Mouse (Mus musculus): ENCODE results near the gene 1700016H13Rik. TPM values are rescaled to one million over a fixed set of nuclear protein-coding genes. Genes with fewer than 3 reads are reported as not detected.

1700016H13Rik gene
- not detected in 2 replicates for polyA plus RNA-seq (2012)

DNA sequence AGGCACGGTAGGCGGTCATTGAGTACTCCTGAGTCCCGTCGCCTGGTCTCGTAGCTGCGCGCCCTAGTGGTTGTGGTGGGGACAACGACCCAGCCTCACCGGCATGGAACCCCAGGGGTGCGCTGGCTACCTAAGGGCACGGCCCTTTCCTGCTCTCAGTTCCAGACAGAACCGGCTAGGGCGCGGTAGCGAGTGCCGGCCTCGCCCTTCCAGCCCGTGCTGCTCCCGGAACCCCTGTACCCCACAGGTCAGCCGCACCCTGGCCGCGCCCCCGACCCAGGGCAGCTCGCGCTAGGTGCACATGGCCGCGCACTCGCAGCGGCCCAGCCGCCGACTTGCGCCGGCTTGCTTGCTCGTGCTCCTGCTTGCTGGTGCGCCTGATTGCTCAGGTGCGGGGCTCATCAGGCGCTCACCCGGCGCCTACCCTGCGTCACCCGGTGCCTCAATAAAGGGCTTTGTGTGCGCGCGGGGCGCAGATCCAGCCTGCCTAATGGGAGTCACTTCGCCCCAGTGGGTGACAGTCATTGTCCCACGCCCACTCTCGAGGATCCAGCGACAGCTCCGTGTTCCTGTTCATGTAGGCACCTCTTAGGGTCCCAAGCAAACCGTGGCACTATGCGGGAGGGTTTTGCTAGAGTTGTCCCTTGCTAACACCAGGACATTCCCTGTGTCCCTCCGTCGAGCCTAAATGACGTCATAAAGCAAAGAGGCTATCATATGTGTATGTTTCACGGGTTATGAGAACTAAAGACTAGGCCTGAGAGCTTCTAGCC lies at the start of gene 1700016H13Rik:
Gene 1700016H13Rik, minus strand, starts transcription at position 665 of the 773 bp plus-strand sequence.
- TF ChIP-seq GATA1 (IDR thresholded peaks at IDR 0.05; ENCODE audit: low read length): no peak

DNA sequence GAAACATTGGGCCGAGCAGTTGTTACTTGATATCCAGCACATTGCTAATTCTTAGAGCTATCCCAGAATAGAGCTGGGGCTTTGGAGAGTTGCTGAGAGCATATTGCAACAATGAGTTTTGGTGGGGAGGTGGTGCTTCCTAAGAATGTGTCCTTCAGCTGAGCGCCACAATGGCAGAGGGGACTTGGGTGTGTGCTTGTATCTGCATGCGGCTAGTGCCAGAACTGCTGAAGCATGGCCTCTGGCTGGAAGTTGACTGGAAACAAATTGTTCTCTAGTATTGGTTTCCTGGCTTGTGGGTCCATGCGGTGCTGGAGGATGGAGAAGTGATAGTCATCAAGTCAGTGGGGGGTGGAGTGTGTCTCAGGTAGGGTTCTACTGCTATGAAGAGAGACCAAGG lies 49.5 kb upstream of the 1700016H13Rik start:
- no peak for TF ChIP-seq GATA1 (IDR thresholded peaks at IDR 0.05; ENCODE audit: low read length)

DNA sequence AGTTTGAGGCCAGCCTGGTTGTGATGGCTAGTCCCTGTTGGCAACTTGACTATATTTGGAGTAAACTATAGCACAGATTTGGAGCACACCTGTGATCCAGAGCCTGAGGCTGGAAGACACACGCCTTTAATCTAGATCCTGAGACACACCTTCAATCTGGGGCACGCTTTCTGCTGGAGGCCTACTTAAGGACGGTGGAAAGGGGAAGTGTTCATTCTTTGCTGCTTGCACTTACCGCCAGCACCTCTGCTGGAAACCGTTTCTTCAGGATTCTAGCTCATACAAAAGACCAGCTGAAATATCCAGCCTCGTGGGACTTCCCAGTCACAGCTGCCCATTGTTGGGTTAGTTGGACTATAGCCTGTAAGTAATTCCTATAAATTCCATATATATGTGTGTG lies 46.7 kb upstream of the 1700016H13Rik start:
- no peak for TF ChIP-seq GATA1 (IDR thresholded peaks at IDR 0.05; ENCODE audit: low read length)

DNA sequence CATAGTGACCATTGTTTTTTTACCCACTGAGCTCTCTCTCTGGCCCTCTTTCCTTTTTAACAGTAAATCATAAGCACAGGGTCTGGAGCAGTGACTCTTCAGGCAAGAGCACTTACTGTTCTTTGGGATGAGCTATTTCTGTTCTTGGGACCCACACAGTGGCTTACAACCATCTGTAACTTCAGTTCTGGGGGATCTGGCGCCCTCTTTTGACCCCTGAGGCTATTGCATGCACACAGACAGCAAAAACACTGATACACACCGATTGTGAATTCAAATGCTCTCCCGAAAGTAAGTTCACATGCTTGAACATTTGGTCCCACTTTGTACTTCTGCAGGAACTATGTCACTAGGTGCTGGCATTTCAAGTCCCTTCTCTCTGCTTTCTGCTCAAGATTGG lies 45.7 kb upstream of the 1700016H13Rik start:
- TF ChIP-seq GATA1 (IDR thresholded peaks at IDR 0.05; ENCODE audit: low read length): no peak

DNA sequence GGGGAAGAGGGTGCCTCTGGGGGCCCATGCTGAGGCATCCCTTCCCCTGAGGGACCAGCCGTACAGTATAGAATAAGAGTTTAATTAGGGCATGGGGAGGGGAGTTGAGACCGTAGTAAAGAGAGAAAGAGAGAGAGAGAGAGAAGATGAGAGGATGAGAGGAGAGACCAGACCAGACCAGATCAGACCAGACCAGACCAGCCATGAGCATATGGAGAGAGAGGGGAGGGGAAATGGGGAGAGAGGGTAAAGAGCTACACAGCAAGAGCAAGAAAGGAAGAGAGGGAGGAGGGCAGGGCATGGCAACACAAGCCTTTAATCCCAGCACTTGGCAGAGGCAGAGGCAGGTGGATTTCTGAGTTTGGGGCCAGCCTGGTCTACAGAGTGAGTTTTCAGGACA lies 44.9 kb upstream of the 1700016H13Rik start:
- no peak for TF ChIP-seq GATA1 (IDR thresholded peaks at IDR 0.05; ENCODE audit: low read length)

DNA sequence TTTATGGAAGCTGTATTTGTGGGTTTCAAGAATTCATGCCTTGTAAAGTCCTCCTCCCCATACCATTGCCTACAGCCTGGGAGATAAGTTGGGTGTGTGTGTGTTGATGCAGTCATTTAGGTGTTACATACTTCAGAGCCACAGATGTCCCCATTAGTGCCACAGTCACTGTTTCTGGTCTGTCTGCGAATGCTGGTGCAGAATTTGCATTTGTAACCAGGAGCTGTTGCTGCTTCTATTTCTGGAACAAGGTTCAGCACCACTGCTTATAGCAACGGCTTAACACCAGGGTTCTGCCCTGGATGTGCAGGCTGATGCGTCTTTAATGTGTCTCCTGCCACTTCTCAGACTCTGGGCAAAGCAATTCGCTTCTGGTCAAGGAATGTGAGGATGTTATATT lies 43.7 kb upstream of the 1700016H13Rik start:
- no peak for TF ChIP-seq GATA1 (IDR thresholded peaks at IDR 0.05; ENCODE audit: low read length)

DNA sequence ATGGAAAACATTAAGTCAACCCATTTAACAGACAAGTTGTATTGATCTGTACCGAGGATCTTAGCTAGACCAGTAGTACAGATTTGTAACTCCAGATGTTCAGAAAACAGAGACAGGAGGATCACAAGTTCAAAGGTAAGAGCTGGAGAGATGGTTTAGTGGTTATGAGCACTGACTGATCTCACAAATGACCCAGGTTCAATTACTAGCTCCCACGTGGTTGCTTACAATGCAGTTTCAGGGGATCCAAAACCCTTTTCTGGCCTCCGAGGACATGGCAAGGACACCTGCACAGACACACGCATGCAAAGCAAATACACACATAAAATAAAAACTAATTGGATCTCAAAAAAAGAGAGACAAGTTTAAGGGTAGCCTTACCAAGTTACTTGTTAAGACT lies 42.8 kb upstream of the 1700016H13Rik start:
- TF ChIP-seq GATA1 (IDR thresholded peaks at IDR 0.05; ENCODE audit: low read length): no peak

DNA sequence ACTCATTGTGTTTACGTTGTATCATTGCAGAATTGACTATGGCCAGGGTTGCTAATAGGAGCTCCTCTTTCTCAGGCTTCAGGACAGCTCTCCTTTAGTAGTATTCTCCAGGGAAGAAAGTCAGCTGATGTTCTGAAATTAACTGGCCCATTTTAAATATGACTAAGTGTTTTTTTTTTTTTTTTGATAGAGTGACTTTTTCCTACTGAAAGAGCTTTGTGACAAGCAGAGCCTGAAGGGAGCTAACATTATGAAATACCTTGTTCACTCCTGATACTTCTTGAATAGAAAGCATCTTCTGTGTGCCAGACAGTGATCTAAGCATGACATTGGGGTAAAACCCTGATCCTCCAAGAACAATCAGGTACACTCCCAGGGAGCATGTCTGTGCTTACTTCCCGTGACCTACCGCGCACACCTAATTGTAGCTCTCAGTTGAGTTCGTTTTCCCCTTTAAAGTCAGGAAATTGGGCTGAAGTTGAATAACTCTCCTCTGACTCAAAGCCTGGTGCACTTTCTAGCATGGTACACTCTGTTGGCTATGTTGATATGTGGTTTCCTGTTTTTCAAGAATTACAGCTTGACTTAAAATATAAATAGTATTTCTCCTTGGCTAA lies 42.2 kb upstream of the 1700016H13Rik start:
- TF ChIP-seq GATA1 (IDR thresholded peaks at IDR 0.05; ENCODE audit: low read length): no peak

DNA sequence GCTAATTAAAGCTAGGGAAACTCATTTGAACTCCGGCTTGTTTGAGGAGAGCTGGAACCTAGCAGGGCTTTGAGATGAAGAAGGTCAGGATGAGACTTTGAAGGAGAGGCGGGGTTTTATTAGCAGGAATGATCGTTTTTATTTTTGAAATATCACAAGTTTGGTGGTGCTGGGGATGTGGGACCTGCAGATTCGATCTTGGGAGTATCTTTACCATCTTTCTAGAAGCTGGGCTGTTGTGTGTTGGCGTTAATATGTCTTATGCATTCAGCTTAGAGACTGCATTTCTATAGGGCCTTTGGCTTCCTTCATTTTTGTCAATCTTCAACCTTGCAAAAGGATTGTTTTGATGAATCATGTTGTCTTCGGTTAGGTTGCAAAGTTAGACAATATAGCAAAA lies 38.3 kb upstream of the 1700016H13Rik start:
- no peak for TF ChIP-seq GATA1 (IDR thresholded peaks at IDR 0.05; ENCODE audit: low read length)

DNA sequence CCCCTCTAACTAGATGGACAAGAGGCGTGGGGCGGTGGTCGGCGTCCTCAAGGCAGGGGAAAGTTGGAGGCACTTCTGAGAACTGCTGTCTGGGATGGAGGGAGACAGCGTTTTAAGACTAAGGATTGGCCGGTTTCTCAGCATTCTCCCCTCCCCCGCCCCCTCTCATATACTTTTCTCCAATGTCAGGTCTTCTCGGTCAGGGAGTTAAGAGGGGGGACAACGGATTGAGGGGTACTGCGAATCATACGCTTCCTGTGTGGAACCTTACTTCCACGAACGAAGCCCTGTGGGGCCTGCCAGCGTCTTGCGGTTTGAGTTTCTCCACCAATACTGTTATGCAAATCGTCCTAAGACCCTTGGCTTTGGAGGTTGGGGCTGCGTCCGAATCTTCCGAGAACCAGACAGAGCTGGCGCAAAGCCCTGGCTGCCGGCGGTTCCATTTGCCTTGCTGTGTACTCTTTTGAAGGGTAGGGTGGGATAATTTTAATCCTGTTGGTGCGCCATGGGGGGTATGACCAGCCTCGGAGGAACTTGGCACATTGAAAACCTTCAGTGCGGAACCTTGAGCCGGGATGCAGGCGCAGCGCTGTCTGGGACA lies 37.3 kb upstream of the 1700016H13Rik start:
- TF ChIP-seq GATA1 (IDR thresholded peaks at IDR 0.05; ENCODE audit: low read length): no peak

DNA sequence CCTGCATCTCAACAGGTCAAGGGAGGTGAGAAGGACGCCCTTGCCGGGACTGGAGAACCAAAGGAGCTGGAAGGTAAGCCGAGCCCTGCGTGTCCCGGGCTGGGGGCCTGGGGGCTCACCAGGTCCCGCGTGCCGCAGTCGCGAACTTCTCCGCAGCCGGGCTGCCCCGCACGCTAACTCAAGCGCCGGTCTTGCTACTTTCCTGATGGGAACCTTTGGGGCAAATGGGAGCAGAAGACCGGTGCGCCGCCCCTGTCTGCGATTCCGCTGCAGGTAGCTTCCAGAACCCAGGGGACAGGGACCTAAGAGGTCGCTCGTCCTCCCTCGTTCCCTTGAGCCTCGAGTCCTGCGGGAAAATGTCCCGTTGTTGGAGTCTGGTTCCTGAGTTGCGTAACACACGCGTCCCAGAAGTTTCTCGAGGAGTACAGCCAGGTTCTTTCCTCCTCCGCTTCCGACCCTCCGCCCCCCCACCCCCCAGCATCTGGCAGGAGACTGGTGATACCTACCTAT lies 36.8 kb upstream of the 1700016H13Rik start:
- TF ChIP-seq GATA1 (IDR thresholded peaks at IDR 0.05; ENCODE audit: low read length): no peak

DNA sequence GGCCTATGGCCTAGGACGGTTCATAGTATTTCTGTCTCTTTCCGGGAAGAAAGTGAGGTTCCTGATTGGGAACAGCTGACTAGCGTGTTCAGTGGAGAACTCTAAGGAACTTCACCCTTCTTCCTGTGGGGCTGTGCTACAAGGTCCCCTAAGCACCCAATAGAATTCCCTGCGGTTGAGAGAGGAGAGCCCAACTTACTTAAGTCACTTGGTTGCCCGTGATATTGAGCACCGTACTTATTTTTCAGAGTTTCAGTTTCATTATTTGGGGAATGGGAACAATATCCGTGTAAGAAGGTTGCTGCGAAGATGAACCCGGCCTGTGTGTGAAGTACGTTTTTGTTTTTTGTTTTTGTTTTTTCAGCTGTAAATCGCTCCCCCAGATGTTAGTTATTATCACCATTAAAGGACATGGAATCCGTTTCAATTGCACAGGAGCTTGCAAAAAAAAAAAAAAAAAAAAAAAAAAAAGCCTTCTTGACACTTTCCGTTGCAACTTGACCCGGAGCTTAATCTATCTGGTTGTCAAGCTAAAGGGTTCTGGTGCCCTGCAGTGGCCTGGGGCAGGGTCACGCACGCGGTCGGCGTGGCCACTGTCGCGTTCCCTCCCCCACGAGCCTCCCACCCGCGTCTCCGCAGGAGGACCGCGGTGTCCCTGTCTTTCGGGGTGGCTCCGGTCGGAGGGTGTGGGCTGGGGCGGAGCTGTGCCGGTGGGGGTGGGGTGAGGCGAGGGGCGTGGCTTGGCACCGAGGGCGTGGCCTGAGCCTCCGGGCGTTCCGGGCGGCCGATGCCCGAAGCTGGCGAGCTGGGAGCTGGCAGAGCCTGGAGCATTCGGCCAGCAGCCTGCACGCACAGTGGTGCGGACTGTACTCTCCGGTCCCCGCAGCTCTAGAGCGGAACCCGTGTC lies 36.1 kb upstream of the 1700016H13Rik start, which contains the start of gene Aff1:
Gene Aff1, plus strand, starts transcription at position 751 of the 907 bp plus-strand sequence.
- TF ChIP-seq GATA1 (IDR thresholded peaks at IDR 0.05; ENCODE audit: low read length): no peak

DNA sequence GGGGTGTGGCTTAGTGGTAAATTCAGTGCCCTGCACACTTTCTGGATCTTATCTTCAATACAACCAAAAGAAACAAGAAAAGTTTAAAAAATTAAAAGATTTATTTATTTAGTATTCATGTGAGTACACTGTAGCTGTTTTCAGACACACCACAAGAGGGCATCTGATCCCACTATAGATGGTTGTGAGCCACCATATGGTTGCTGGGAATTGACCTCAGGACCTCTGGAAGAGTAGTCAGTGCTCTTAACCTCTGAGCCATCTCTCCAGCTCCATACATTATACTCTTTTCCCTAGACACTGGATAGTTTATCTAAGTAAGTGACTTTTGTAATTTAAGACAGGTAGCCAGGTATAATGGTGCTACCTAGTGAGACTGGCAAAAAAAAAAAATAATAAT lies 35.4 kb upstream of the 1700016H13Rik start:
- no peak for TF ChIP-seq GATA1 (IDR thresholded peaks at IDR 0.05; ENCODE audit: low read length)

DNA sequence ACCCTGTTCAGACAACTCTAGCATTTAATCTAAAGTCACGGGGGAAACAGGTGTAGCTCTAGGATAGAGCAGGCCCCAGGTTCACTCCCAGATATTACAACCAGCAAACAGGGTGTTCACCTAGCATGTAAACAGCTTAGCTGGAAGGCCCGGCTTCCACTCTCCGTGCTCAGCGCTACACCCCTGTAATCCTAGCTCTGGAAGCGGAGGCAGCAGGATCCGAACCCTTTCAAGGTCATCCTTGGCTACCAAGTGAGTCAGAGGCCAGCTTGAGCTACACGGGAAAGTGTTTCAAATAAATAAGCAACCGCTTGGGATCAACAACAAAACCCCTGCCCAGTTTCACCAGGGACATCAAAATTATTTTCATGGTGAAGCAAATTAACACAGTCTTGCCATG lies 34.4 kb upstream of the 1700016H13Rik start:
- no peak for TF ChIP-seq GATA1 (IDR thresholded peaks at IDR 0.05; ENCODE audit: low read length)

DNA sequence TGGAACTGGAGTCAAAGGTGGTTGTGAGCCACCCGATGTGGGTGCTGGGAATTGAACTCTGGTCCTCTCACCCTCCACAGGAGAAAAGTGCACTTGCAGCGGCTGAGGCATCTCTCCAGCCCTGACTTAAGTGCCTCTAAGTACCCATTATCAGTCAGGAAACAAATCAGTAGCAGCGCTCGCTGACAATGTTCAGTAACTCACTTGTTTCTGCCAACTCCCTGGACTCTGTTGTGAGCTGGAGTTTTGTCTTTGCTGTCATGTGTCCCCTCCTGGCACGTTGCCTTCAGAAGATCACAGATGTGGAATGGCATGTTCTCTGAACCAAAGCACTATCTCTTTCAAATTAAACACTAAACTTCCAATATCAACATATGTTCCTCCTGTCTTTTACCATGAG lies 33.8 kb upstream of the 1700016H13Rik start:
- no peak for TF ChIP-seq GATA1 (IDR thresholded peaks at IDR 0.05; ENCODE audit: low read length)

All from G1E-ER4 (cell line).